In genomic region chr19:32711761-32712541, GRCm38 (mm10) we compare ENCODE assay signal across 8 mouse cellular contexts. TPM values are rescaled to one million over a fixed set of nuclear protein-coding genes. Genes with fewer than 3 reads are reported as not detected.
DNase-seq lines count a peak whose midpoint lies in the region; ATAC-seq and TF ChIP-seq lines count a peak whose summit lies in the region.

No protein-coding gene starts in this region.

- H3K9ac ChIP-seq in forebrain, postnatal 0 days = peak overlapping the region; percentile 79
- H3K9ac ChIP-seq in lung, embryonic 16.5 days (ENCODE audit: low read length) = peak overlapping the region; percentile 97

- H3K4me3 ChIP-seq in G1E (ENCODE audit: low read depth, low read length) = peak overlapping the region; percentile 84
- H3K4me3 ChIP-seq in forebrain, postnatal 0 days (ENCODE audit: low read depth, low read length) = peak overlapping the region; percentile 56
- H3K4me3 ChIP-seq in lung, embryonic 16.5 days (ENCODE audit: low read length) = peak overlapping the region; percentile 94

- peaks cover 14% of the 10 kb centered on the region for H3K36me3 ChIP-seq in G1E (replicated peaks)
- H3K36me3 ChIP-seq in forebrain, postnatal 0 days (ENCODE audit: insufficient read depth) = no peaks in the 10 kb centered on the region; the same call in 1 of the 2 replicates
- no peaks in the 10 kb centered on the region for H3K36me3 ChIP-seq in lung, embryonic 16.5 days (ENCODE audit: control insufficient read depth, insufficient read depth, low read length)

- no peaks in the 10 kb centered on the region for H3K27me3 ChIP-seq in G1E (ENCODE audit: insufficient read depth, low read length)
- H3K27me3 ChIP-seq in forebrain, postnatal 0 days (ENCODE audit: insufficient read depth, low read length) = no peaks in the 10 kb centered on the region
- H3K27me3 ChIP-seq in lung, embryonic 16.5 days (ENCODE audit: control insufficient read depth, insufficient read depth, low read depth, low read length) = no peaks in the 10 kb centered on the region

- WGBS in forebrain, postnatal 0 days = under 1% methylated on average over 63 of the region's 63 CpGs
- under 1% methylated on average over 59 of the region's 63 CpGs for WGBS in lung, embryonic 16.5 days

- H3K9me3 ChIP-seq in G1E (replicated peaks) = no peaks in the 10 kb centered on the region
- no peaks in the 10 kb centered on the region for H3K9me3 ChIP-seq in forebrain, postnatal 0 days (ENCODE audit: low read length)
- no peaks in the 10 kb centered on the region for H3K9me3 ChIP-seq in lung, embryonic 16.5 days (ENCODE audit: control insufficient read depth, low read length)

- H3K4me2 ChIP-seq in forebrain, postnatal 0 days (ENCODE audit: low read depth) = peak overlapping the region; percentile 66
- H3K4me2 ChIP-seq in lung, embryonic 16.5 days (ENCODE audit: low read depth, low read length) = peak overlapping the region; percentile 92

- peak; percentile 88 for DNase-seq in G1E (ENCODE audit: low spot score)
- DNase-seq in cerebellum, adult 18-20 months = peak; percentile 89 to 95
- peak; percentile 96 for DNase-seq in forebrain, postnatal 0 days
- DNase-seq in heart, postnatal 4 days = peak; percentile 94
- DNase-seq in layer of hippocampus, adult 9-10 months (ENCODE audit: low spot score) = peak; percentile 64
- DNase-seq in ovary, postnatal 10 days (ENCODE audit: low spot score) = peak; percentile 90
- peak; percentile 83 to 94 for DNase-seq in thymus, postnatal 10 days (ENCODE audit: low spot score in 2 of 2)

- no peak for TF ChIP-seq CTCF in G1E (IDR thresholded peaks at IDR 0.05; ENCODE audit: low read depth, low read length)
- no peak for TF ChIP-seq CTCF in forebrain, postnatal 0 days (IDR thresholded peaks at IDR 0.05; ENCODE audit: low read depth)

- ATAC-seq in G1E (ENCODE audit: extremely low read depth, insufficient number of reproducible peaks, low FRiP score, poor library complexity, severe bottlenecking) = peak; percentile 59
- peak; percentile 98 for ATAC-seq in forebrain, postnatal 0 days
- peak; percentile 98 for ATAC-seq in lung, embryonic 16.5 days (ENCODE audit: low read depth)

- H3K4me1 ChIP-seq in G1E (ENCODE audit: insufficient read depth, low read depth, low read length) = peaks cover 51% of the 10 kb centered on the region
- H3K4me1 ChIP-seq in forebrain, postnatal 0 days (ENCODE audit: insufficient read depth) = no peaks in the 10 kb centered on the region; the same call in 1 of the 2 replicates
- peaks cover 13% of the 10 kb centered on the region for H3K4me1 ChIP-seq in lung, embryonic 16.5 days (replicated peaks; ENCODE audit: control insufficient read depth, insufficient read depth, low read length)

- peak overlapping the region; percentile 90 for H3K27ac ChIP-seq in forebrain, postnatal 0 days (ENCODE audit: low read depth, low read length)
- H3K27ac ChIP-seq in lung, embryonic 16.5 days (ENCODE audit: low read length) = peak overlapping the region; percentile 82

RNA-seq across cellular contexts. Expression of gene Atad1, which starts 27.6 kb away (rescaled TPM):
- total RNA-seq in G1E (2014; fragmentation: Nextera tagmentation) = 102 and 117 TPM in 2 replicates
- total RNA-seq in G1E (2017) = 53.5 and 69.8 TPM in 2 replicates
- polyA plus RNA-seq in G1E (2012) = 1.4 and 2.3 TPM in 2 replicates
- 135 and 173 TPM in 2 replicates for total RNA-seq in forebrain, postnatal 0 days (2014; rRNA removed)
- 119 and 121 TPM in 2 replicates for polyA plus RNA-seq in forebrain, postnatal 0 days (2015; fragmentation: Nextera tagmentation; extraction: Ambion mirVana)
- 10 to 100 TPM; 70.2 to 76.7 TPM for total RNA-seq in heart, postnatal 4 days (2021)
- 57.9 and 62.8 TPM in 2 replicates for polyA plus RNA-seq in lung, embryonic 16.5 days (2015; fragmentation: Nextera tagmentation; extraction: Ambion mirVana)

RNA-seq across cellular contexts. Expression of gene Pten, which starts 45.3 kb away (rescaled TPM):
- total RNA-seq in G1E (2014; fragmentation: Nextera tagmentation) = 133 and 134 TPM in 2 replicates
- total RNA-seq in G1E (2017) = 96.8 and 105 TPM in 2 replicates
- 31.4 and 43.7 TPM in 2 replicates for polyA plus RNA-seq in G1E (2012)
- 105 and 122 TPM in 2 replicates for total RNA-seq in forebrain, postnatal 0 days (2014; rRNA removed)
- polyA plus RNA-seq in forebrain, postnatal 0 days (2015; fragmentation: Nextera tagmentation; extraction: Ambion mirVana) = 10.0 and 12.3 TPM in 2 replicates
- total RNA-seq in heart, postnatal 4 days (2021) = 10 to 100 TPM; 44.9 to 47.2 TPM
- 9.1 and 9.5 TPM in 2 replicates for polyA plus RNA-seq in lung, embryonic 16.5 days (2015; fragmentation: Nextera tagmentation; extraction: Ambion mirVana)

Comparison
In these comparisons a context has a peak if more than half of its experiments do, and no peak if none do; other contexts are left out.
1. Peak in every context shown above with its lines: DNase-seq, ATAC-seq, H3K4me3 ChIP-seq and H3K27ac ChIP-seq.